Mouse (Mus musculus) brown adipose tissue, adult 24 weeks (tissue): Measurements from ENCODE around the gene Sapcd1. TPM values are rescaled to one million over a fixed set of nuclear protein-coding genes. Genes with fewer than 3 reads are reported as not detected.
"Not testable (repeated sequence)": the region's sequence is repeated elsewhere in the genome, so short reads cannot be mapped to it uniquely, and the experiment has no call there.

Experiments
- H3K27ac ChIP-seq: fragments of 200-500 bp; replicated peaks from 2 replicates; pipeline ENCODE4 v1.5.1; 2012; ENCODE audit warnings: low read depth, mild to moderate bottlenecking, low read length
- H3K4me1 ChIP-seq: fragments of 200-500 bp; 2 replicates; pipeline ENCODE4 v1.6.1; 2012; ENCODE audit warnings: low read length, mixed read lengths; ENCODE audit not compliant: control insufficient read depth, insufficient read depth, insufficient read length
- H3K4me3 ChIP-seq: fragments of 200-500 bp; 2 replicates; pipeline ENCODE4 v1.5.1; 2012; ENCODE audit warnings: low read depth, mild to moderate bottlenecking, low read length, moderate library complexity; ENCODE audit not compliant: insufficient read depth
- polyA plus RNA-seq: library from polyadenylated mRNA; stranded (reverse); fragments of >200 nt; gene quantifications from 2 replicates; pipeline ENCODE4 v1.2.4, GENCODE M21; 2012; ENCODE audit not compliant: missing spikeins, insufficient read depth, insufficient read length

Sapcd1 gene
- polyA plus RNA-seq, 1 experiment: not detected

- H3K4me1 ChIP-seq: no peaks in the 10 kb centered on the region
- H3K27ac ChIP-seq: no peak overlapping the region
- H3K4me3 ChIP-seq: no peak overlapping the region
Measured at GRCm38 (mm10) chr17:35013221-35013620, 14.6 kb downstream of the Sapcd1 start.

- Histone ChIP-seq H3K27ac (no peak overlapping the region), H3K4me1 (no peaks in the 10 kb centered on the region), H3K4me3 (no peak overlapping the region)
Measured at GRCm38 (mm10) chr17:35012430-35012829, 15.4 kb downstream of the Sapcd1 start.

GRCm38 (mm10) chr17:35011440-35011839 is 16.4 kb downstream of the Sapcd1 start:
- Histone ChIP-seq H3K4me1 (no peaks in the 10 kb centered on the region), H3K4me3 (no peak overlapping the region), H3K27ac (no peak overlapping the region)

- Histone ChIP-seq H3K4me1 (no peaks in the 10 kb centered on the region), H3K4me3 (no peak overlapping the region), H3K27ac (no peak overlapping the region)
Measured at GRCm38 (mm10) chr17:35009586-35009985, 18.2 kb downstream of the Sapcd1 start.

- H3K4me3 ChIP-seq: no peak overlapping the region
- H3K27ac ChIP-seq: no peak overlapping the region
- H3K4me1 ChIP-seq: no peaks in the 10 kb centered on the region
Measured at GRCm38 (mm10) chr17:35007387-35007991, 20.3 kb downstream of the Sapcd1 start.

- H3K27ac ChIP-seq, H3K4me3 ChIP-seq, H3K4me1 ChIP-seq: not testable (repeated sequence)
Measured at GRCm38 (mm10) chr17:35005902-35006301, 21.9 kb downstream of the Sapcd1 start.

GRCm38 (mm10) chr17:35005158-35005557 is 22.7 kb downstream of the Sapcd1 start:
- H3K27ac ChIP-seq: no peak overlapping the region
- H3K4me3 ChIP-seq: no peak overlapping the region
- H3K4me1 ChIP-seq: no peaks in the 10 kb centered on the region

GRCm38 (mm10) chr17:35004075-35004717 is 23.6 kb downstream of the Sapcd1 start:
- Histone ChIP-seq H3K4me1 (no peaks in the 10 kb centered on the region), H3K4me3 (no peak overlapping the region), H3K27ac (no peak overlapping the region)

- Histone ChIP-seq H3K4me1 (no peaks in the 10 kb centered on the region), H3K27ac (no peak overlapping the region), H3K4me3 (no peak overlapping the region)
Measured at GRCm38 (mm10) chr17:35003022-35003838, 24.6 kb downstream of the Sapcd1 start.

- H3K27ac ChIP-seq: no peak overlapping the region; the same call in 1 of the 2 replicates
- H3K4me3 ChIP-seq: peak overlapping the region; percentile 67
- no peaks in the 10 kb centered on the region for H3K4me1 ChIP-seq
Measured at GRCm38 (mm10) chr17:35002153-35002865, 25.5 kb downstream of the Sapcd1 start.

- H3K4me3 ChIP-seq: peak overlapping the region; percentile 67
Measured at GRCm38 (mm10) chr17:35001452-35002152, 26.2 kb downstream of the Sapcd1 start.

GRCm38 (mm10) chr17:35000717-35001451 is 26.9 kb downstream of the Sapcd1 start, which contains the start of gene Vars:
Vars (plus strand) TSS chr17:35000987.
- no peaks in the 10 kb centered on the region for H3K4me1 ChIP-seq
- H3K27ac ChIP-seq: peak within 1 kb of the TSS; percentile 94
- H3K4me3 ChIP-seq: peak within 1 kb of the TSS; percentile 67

More at GRCm38 (mm10) chr17:35001452-35002152, 26.2 kb downstream of the Sapcd1 start:
- Histone ChIP-seq H3K27ac (peak overlapping the region; percentile 94), H3K4me1 (no peaks in the 10 kb centered on the region)

GRCm38 (mm10) chr17:34999871-35000716 is 27.7 kb downstream of the Sapcd1 start:
- not testable (repeated sequence) for H3K4me1 ChIP-seq
- H3K27ac ChIP-seq: peak overlapping the region; percentile 94
- H3K4me3 ChIP-seq: peak overlapping the region; percentile 67
